Mouse (Mus musculus): Measurements from ENCODE around the gene Wtap. TPM values are rescaled to one million over a fixed set of nuclear protein-coding genes. Genes with fewer than 3 reads are reported as not detected.
"Not testable (repeated sequence)": the region's sequence is repeated elsewhere in the genome, so short reads cannot be mapped to it uniquely, and the experiment has no call there.

The Wtap gene
- total RNA-seq (2021): 10 to 100 TPM; 51.2 to 58.4 TPM
- long read RNA-seq, experiment 1, transcript Wtap-205 (6 exons, 2,442 nt): minor isoform, 8 of 33 reads
- long read RNA-seq, experiment 1, transcript Wtap-201 (8 exons, 2,051 nt): minor isoform, 7 of 33 reads
- long read RNA-seq, experiment 1, transcript Wtap-204 (6 exons, 3,187 nt): major isoform, 12 of 33 reads
- long read RNA-seq, experiment 1, partial matches to known transcripts: 3 of 33 reads
- long read RNA-seq, experiment 1, other reads (novel, unspliced or antisense): 0 of 33 reads
- long read RNA-seq, experiment 2, transcript Wtap-203 (8 exons, 2,060 nt): minor isoform, 12 of 54 reads
- long read RNA-seq, experiment 2, transcript Wtap-204 (6 exons, 3,187 nt): major isoform, 23 of 54 reads
- long read RNA-seq, experiment 2, transcript Wtap-205 (6 exons, 2,442 nt): minor isoform, 7 of 54 reads
- long read RNA-seq, experiment 2, transcript Wtap-201 (8 exons, 2,051 nt): minor isoform, 6 of 54 reads
- long read RNA-seq, experiment 2, partial matches to known transcripts: 1 of 54 reads
- long read RNA-seq, experiment 2, other reads (novel, unspliced or antisense): 5 of 54 reads

DNA sequence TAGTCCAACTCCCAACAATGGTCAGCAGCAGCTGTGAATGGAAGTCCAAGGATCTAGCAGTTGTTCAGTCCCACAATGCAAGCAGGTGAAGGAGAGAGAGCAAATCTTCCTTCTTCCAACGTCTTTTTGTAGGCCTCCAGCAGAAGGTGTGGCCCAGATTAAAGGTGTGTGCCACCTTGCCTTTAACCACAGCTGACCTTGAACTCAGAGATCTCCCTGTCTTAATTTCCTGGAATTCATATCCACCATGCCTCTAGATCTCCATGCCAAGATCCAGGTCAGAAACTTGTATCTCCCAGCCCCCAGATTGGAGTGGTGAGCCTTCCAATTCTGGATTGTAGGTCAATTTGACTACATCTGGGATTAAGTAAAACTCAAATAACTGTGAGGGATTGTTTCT lies at the start of gene Wtap:
Gene Wtap (minus strand): TSS at position 101 of the 400 bp plus-strand sequence.
- DNase-seq (ENCODE audit: low spot score in 2 of 2): no peak

DNA sequence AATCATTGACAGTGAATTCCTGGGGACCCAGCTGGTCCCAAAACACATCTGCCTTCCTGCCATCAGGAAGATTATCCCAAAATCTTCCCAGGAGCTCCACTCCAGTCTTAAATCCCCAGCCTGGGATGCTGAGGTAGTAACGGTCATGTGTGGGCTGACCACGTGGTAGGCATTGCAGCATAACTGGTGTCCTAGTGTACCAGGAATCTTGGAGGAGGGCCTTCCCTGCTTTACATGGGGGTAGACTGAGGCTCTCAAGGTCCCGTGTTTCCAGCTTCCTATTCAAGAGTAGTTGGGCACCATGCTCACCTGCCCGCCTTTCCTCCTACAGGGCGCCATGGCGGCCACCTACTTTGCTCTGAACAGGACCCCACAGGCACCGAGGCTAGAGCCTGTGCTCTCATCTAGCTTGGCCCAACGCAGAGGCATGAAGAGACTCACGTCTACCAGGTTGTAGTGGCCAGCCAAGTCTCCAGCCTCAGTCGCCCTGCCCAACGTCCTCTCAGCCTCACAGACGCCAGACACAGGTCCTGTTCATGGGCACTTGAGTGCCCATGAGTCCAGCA lies 42.7 kb upstream of the Wtap start:
- not testable (repeated sequence) for DNase-seq (ENCODE audit: low spot score in 2 of 2)

DNA sequence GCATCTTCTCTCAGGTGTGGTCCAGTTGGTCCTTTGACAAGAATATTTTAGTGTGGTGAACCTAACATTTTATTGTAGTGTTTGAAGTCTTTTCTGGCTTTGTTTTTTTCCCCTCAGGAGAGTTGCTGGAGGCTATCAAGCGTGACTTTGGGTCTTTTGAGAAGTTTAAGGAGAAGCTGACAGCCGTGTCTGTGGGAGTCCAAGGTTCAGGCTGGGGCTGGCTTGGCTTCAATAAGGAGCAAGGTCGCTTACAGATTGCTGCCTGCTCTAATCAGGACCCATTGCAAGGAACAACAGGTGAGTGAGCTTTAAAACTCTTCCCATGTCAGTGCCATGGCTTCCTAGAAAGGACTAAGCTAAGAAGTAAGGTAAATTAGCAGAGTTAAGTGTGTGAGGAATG lies 19.3 kb upstream of the Wtap start:
- no peak for DNase-seq (ENCODE audit: low spot score in 2 of 2)

GRCm38 (mm10) chr17:13009887-13010286 lies 15.9 kb upstream of the Wtap start:
- DNase-seq (ENCODE audit: low spot score in 2 of 2): no peak

DNA sequence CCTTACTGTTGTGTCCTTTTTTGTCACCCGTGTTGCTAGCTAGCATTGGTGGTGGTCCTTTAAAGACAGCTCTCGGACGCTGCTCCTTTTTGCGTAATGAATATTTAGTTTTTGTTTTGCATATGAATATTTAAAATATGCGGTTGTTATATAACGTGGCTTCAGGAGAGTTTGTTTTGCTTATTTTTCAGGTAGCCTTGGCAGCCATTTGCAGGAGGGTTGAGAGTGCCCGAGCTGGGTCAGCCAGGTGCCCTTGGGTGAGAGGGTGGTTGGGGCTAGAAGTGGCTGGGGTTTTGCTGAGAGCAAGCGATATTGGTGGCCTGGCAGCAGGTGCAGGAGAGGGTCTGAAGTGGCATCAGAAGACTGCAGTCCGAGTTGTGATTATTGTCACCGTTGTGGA lies 14.6 kb upstream of the Wtap start:
- no peak for DNase-seq (ENCODE audit: low spot score in 2 of 2)

DNA sequence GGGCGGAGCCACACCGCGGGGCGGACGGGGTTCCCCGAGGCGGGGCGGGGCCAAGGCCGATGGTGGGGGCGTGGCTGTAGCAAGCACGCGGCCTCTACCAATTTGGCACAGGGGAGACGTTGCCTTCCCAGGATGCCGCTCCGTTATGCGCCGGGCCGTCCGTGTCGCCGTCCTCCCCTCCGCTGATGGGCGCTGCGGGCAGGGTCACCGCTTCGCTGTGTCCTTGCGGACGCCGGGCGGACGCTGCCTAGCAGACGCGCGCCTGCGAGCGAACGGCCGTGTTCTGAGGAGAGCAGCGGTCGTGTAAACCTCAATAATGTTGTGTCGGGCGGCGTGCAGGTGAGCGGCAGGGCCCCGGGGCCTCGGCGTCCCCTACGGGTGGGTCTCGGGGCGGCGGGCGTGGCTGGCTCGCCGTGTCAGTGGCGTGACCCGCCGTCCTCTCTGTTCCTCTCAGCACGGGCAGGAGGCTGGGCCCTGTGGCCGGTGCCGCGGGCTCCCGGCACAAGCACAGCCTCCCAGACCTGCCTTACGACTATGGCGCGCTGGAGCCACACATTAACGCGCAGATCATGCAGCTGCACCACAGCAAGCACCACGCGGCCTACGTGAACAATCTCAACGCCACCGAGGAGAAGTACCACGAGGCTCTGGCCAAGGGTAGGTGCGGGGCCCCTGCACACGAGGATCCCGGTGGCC lies 13.9 kb upstream of the Wtap start:
- peak; percentile 98 to 99 for DNase-seq (ENCODE audit: low spot score in 2 of 2)

DNA sequence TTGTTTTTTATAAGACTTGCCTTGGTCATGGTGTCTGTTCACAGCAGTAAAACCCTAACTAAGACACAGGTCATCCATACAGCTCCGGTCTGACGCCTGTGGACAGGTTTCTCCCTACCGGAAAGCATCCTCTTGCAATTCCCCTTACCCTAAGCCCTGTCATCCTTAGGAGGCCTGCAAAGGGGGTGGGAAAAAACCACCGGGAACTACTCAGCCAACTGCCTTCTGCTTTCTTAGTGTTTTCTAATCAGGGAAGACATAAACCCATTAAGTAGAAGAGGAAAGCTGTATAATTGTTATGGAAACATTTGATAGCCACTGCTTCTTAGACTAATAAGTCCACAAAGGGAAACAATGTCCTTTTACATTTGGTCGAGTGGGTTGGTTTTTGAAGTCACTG lies 13.0 kb upstream of the Wtap start:
- DNase-seq (ENCODE audit: low spot score in 2 of 2): no peak

- not testable (repeated sequence) for DNase-seq (ENCODE audit: low spot score in 2 of 2)
Measured at GRCm38 (mm10) chr17:13006546-13006945, 12.6 kb upstream of the Wtap start, which contains the start of gene Sod2. Sod2 (plus strand) TSS chr17:13006846.

DNA sequence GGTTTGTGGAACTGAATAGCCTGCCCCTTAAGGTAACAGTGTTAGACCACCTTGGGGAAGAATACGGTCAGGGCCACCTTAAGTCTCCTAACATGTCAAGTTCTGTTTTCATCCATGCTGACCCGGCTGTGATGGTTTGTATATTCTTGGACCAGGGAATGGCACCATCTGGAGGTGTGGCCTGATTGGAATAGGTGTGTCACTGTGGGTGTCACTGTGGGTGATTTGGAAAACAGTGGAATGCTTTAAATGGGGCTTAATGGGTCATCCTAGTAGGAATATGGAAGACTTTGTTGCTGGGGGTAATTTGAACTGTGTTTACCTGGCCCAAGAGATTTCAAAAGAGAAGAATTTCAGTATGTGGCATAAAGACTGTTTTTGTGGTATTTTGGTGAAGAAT lies 10.5 kb upstream of the Wtap start:
- not testable (repeated sequence) for DNase-seq (ENCODE audit: low spot score in 2 of 2)

DNA sequence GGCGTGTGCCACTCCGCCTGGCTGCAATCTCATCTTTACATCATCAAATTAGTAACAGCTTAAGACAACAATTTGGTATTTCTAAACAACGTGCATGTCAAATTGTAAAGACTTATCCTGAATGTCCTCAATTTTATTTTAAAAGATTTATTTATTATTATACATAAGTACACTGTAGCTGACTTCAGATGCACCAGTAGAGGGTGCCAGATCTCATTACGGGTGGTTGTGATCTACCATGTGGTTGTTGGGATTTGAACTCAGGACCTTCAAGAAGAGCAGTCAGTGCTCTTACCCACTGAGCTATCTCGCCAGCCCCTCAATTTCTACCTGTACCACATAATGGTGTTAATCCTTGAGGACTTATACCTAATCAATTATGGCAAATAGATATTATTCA lies 8.3 kb upstream of the Wtap start:
- DNase-seq (ENCODE audit: low spot score in 2 of 2): not testable (repeated sequence)

- no peak for DNase-seq (ENCODE audit: low spot score in 2 of 2)
Measured at GRCm38 (mm10) chr17:12999069-12999468, 5.1 kb upstream of the Wtap start.

GRCm38 (mm10) chr17:12997890-12998289 lies 3.9 kb upstream of the Wtap start:
- DNase-seq (ENCODE audit: low spot score in 2 of 2): no peak

DNA sequence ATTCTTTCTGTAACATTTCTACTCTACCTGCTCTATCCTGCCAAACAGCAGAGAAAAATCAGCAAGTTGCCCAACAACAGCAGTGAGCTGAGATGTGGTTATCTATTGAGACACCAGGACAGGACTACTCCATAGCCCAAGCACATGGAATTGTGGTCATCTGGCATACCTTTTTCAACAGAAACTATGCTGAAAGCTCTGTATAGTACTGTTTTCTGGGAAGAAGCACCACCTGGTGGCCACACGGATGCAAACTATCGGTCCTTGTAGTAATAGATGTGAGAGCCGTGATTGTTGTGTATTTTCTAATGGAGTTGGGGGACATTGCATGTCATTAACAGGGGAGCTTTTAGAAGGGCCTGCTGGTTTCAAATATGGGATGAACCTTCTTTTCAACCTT lies 2.4 kb upstream of the Wtap start:
- DNase-seq (ENCODE audit: low spot score in 2 of 2): peak in 1 of 2 experiments; percentile 30

DNA sequence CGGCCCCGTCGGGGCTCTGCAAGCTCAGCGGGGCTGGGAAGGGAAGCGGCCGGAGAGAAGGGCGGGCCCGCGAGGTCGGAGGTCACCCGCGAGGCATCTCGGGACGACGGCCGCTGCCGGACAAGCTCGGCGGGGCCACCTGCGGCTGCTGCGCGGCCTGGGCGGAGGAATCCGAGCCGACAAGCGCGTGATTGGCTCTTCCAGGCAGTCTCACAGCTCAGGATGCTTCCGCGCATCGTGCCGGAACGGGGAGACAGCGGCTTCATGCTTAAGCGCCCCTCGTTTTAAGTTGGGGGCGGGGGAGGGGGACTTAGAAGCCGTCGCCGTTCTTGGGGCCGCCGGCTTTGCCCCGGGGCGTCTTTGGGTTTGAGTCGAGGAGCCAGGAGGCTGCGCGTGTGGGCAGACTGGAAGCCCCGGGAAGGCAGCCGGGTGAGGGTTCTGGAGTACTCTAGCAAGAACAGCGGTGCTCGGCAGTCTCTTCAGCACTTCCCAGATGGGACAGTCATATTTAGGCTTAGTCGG lies 1.4 kb downstream of the Wtap start:
- DNase-seq (ENCODE audit: low spot score in 2 of 2): peak; percentile 92 to 97

DNA sequence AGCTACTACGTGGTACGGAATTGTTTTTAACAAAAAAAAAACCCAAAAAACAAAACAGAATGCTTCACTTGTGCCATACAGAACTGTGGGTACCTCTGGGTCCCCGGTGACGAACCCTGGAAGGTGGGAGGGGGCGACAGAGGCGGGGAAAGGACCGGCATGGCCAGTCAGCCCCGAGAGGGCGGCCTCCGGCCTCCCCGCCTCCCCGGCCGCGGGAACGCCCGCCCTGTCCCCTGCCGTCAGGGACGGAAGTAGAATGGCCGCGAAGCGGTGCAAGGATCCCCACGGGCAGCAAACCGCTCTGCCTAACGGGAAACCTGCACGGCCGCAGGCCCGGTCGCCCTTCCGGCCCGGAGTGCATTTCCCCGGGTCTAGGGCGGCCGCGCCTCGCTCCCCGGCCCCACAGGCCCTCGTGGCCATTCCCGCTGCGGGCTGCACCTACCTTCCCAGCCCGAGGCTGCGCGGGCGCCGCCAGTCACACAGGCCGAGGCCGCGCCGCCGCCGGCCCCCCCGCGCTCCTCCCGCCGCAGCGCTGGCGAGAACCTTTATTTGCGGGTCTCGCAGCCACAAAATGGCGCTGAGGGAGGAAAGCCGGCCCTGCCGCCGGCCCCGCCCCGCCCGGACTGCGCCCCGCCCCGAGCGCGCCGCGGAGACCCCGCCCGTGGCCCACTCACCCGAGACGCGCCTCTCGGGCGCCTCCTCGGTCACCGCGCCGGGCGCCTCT lies 2.2 kb downstream of the Wtap start:
- peak; percentile 88 to 92 for DNase-seq (ENCODE audit: low spot score in 2 of 2)

DNA sequence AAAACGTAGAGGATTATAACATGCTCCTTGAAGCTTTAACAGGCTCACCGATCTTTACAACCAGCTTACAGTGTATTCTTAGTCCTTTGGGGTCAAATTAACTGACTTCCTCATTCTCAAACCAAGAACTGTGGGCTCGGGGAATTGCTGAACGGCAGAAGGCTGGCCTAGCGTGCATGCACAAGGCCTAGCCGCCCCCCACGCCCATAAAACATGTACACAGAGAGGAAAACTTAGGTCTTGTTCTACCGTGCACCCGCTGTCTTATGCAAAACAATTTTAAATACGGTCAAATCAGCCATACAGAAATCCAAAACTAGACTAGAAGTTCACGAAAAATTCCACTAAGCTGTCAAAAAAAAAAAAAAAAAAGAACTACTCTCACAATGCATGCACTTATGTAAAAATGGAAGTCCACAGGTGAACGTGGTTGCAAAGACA lies 2.8 kb downstream of the Wtap start:
- DNase-seq (ENCODE audit: low spot score in 2 of 2): peak in 1 of 2 experiments; percentile 28

- DNase-seq (ENCODE audit: low spot score in 2 of 2): no peak
Measured at GRCm38 (mm10) chr17:12990567-12991145, 3.3 kb downstream of the Wtap start.

DNA sequence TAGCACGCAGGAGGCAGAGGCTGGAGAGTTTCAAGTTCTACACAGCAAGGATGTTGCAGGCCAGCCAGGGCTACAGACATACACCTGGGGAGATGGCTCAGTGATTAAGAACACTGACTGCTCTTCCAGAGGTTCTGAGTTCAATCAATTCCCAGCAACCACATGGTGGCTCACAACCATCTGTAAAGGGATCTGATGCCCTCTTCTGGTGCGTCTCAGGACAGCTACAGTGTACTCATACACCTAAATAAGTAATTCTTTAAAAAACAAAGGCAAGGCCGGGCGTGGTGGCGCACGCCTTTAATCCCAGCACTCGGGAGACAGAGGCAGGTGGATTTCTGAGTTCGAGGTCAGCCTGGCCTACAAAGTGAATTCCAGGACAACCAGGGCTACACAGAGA lies 5.9 kb downstream of the Wtap start:
- not testable (repeated sequence) for DNase-seq (ENCODE audit: low spot score in 2 of 2)

DNA sequence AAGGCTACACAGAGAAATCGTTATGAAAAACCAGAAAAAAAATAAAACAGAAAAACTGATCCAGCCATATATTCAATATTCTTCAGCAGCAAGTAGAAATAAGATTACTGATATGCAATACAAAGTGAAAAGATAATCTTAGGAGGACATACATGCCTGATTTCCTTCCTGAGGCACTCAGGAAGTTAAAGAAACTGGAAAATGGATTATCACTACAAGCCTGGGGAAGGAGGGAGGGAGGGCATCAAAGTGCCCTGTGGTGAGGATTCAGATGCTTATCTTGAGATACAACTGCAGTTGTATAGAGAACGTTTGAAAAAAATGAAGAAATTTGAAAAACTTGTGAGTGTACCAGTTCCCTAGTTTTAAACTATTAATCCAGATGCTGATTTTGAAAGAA lies 10.0 kb downstream of the Wtap start:
- DNase-seq (ENCODE audit: low spot score in 2 of 2): no peak

DNA sequence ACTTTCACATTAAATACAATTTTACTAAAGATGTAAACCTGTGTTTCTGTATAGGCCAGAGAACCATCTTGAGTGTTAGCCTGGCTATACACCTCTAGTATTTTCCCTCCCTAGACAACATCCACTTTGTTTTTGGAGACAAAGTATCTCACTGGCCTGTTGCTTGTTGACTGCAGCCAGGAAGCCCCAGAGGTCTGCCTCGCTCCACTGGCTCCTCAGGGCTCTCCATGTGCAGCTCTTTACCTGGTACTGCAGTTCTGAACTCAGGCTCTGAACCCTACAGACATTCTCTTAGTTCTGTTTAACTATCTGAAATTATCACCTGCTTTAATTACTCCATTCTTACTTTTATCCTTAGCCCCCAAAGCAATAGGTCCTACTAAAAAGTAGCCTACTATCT lies 15.4 kb downstream of the Wtap start:
- no peak for DNase-seq (ENCODE audit: low spot score in 2 of 2)

Measured in gastrocnemius, postnatal 4 days (tissue).